Mouse (Mus musculus): ENCODE measurements around the gene Gpr141. TPM values are rescaled to one million over a fixed set of nuclear protein-coding genes. Genes with fewer than 3 reads are reported as not detected.
"Not testable (repeated sequence)": the region's sequence is repeated elsewhere in the genome, so short reads cannot be mapped to it uniquely, and the experiment has no call there.

Gpr141 gene
- polyA plus RNA-seq, 1 experiment, result 0.05 TPM

DNA sequence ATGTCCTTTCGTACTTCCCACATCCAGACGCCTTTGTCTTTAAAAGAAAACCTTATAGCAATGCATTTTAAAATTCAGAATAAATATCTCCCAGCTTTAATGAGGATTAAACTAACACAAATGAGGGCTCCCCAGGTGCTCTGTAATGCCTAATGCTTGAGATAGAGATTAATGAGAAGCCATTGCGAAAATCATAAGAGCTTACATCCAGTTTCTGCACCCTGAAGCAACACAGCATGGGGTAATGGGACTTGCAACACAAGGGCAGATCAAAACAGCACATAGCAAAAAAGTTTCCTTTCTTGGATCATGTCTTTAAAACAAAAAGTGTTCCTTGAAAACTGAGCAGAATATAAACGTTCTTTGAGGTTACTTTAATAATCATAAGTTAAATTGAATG is 30.3 kb downstream of the Gpr141 start:
- WGBS, result 79% methylated on average over 4 of the region's 4 CpGs
- Histone ChIP-seq H3K4me3 (ENCODE audit: low read depth, low read length) (no peak overlapping the region), H3K4me1 (ENCODE audit: control insufficient read depth, insufficient read depth, insufficient read length, low read length) (no peaks in the 10 kb centered on the region), H3K27me3 (ENCODE audit: control insufficient read depth, insufficient read depth, low read length) (no peaks in the 10 kb centered on the region), H3K36me3 (ENCODE audit: control insufficient read depth, insufficient read depth, low read length) (no peaks in the 10 kb centered on the region), H3K27ac (ENCODE audit: insufficient read depth, low read depth, low read length) (no peak overlapping the region)
- no peak for TF ChIP-seq CTCF (IDR thresholded peaks at IDR 0.05; ENCODE audit: extremely low read depth, insufficient read length, insufficient replicate concordance, low read depth, low read length)
- TF ChIP-seq POLR2A (IDR thresholded peaks at IDR 0.05; ENCODE audit: low read depth, low read length), result no peak

DNA sequence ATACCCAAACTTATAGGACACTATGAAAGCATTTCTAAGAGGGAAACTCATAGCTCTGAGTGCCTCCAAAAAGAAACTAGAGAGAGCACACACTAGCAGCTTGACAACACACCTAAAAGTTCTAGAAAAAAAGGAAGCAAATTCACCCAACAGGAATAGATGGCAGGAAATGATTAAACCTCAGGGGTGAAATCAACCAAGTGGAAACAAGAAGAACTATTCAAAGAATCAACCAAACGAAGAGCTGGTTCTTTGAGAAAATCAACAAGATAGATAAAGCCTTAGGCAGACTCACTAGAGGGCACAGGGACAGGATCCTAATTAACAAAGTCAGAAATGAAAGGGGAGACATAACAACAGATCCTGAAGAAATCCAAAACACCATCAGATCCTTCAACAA is 36.1 kb downstream of the Gpr141 start:
- H3K4me1 ChIP-seq (ENCODE audit: control insufficient read depth, insufficient read depth, insufficient read length, low read length); H3K27me3 ChIP-seq (ENCODE audit: control insufficient read depth, insufficient read depth, low read length); H3K4me3 ChIP-seq (ENCODE audit: low read depth, low read length); H3K36me3 ChIP-seq (ENCODE audit: control insufficient read depth, insufficient read depth, low read length); H3K27ac ChIP-seq (ENCODE audit: insufficient read depth, low read depth, low read length): not testable (repeated sequence)
- 47% methylated on average over 1 of the region's 1 CpGs for WGBS

DNA sequence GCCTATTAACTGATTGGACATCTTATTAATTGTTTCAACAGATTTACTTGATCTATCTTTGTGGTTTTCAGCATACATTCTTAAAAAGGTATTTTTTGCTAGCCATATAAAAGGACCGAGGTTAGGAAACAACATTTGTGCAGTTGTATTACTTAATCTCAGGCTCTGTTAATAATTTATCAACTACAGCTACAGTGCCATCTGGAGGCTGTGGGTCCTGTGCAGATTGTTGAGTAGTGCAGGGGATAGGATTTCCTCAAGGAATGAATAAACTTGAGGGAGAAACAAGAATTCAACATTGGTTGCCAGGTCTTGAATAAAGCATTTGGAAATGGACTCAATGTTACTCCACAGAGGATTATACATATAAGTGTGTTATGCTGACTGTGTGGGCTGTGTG is 53.9 kb downstream of the Gpr141 start:
- H3K27ac ChIP-seq (ENCODE audit: insufficient read depth, low read depth, low read length), result no peak overlapping the region
- H3K4me1 ChIP-seq (ENCODE audit: control insufficient read depth, insufficient read depth, insufficient read length, low read length), result no peaks in the 10 kb centered on the region
- no peaks in the 10 kb centered on the region for H3K27me3 ChIP-seq (ENCODE audit: control insufficient read depth, insufficient read depth, low read length)
- TF ChIP-seq CTCF (IDR thresholded peaks at IDR 0.05; ENCODE audit: extremely low read depth, insufficient read length, insufficient replicate concordance, low read depth, low read length) (no peak), POLR2A (IDR thresholded peaks at IDR 0.05; ENCODE audit: low read depth, low read length) (no peak)
- WGBS, result 16% methylated on average over 1 of the region's 1 CpGs
- H3K4me3 ChIP-seq (ENCODE audit: low read depth, low read length), result no peak overlapping the region
- no peaks in the 10 kb centered on the region for H3K36me3 ChIP-seq (ENCODE audit: control insufficient read depth, insufficient read depth, low read length)

DNA sequence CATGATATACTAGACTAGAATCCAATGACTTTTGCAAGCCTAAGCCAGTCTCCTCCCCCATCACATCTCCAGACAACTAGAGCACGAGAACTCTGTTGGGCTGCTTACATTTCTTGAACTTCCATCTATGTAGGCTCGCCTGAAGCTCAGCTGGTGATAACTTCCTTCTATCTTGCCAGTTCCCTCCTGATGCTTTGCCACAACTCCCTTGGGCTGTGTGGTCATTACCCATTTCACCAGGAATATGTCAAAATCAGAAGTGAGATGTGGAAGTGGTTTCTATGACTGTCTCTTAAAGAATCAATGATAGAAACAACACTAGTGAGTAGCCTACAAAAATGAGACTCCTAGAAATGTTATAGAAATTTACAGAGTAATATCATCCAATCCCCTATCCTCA is 56.9 kb downstream of the Gpr141 start:
- TF ChIP-seq POLR2A (IDR thresholded peaks at IDR 0.05; ENCODE audit: low read depth, low read length), result no peak
- TF ChIP-seq CTCF (IDR thresholded peaks at IDR 0.05; ENCODE audit: extremely low read depth, insufficient read length, insufficient replicate concordance, low read depth, low read length), result no peak
- 64% methylated on average over 2 of the region's 2 CpGs for WGBS

DNA sequence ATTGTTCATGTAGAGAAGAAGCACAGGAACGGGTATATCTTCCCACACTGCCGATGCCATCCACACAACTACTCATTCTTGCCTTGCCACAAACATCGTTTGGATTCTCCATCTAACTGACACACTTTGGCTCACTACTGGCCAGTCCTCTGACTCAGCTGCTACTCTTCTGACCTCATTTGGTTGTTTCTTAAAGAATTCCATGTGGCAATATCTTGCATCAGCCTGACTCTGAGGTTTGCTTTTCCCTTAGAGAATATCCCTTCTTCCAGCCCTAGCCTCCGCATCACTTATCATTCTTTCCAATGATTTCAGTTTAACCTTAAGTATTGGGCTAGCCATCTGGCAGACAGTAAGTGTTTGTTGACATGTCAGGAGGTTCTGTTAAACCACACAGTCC is 59.8 kb downstream of the Gpr141 start:
- no peak overlapping the region for H3K4me3 ChIP-seq (ENCODE audit: low read depth, low read length)
- H3K27ac ChIP-seq (ENCODE audit: insufficient read depth, low read depth, low read length), result no peak overlapping the region
- no peaks in the 10 kb centered on the region for H3K4me1 ChIP-seq (ENCODE audit: control insufficient read depth, insufficient read depth, insufficient read length, low read length)
- 82% methylated on average over 4 of the region's 4 CpGs for WGBS
- no peaks in the 10 kb centered on the region for H3K36me3 ChIP-seq (ENCODE audit: control insufficient read depth, insufficient read depth, low read length)
- no peaks in the 10 kb centered on the region for H3K27me3 ChIP-seq (ENCODE audit: control insufficient read depth, insufficient read depth, low read length)
- TF ChIP-seq POLR2A (IDR thresholded peaks at IDR 0.05; ENCODE audit: low read depth, low read length) (no peak), CTCF (IDR thresholded peaks at IDR 0.05; ENCODE audit: extremely low read depth, insufficient read length, insufficient replicate concordance, low read depth, low read length) (no peak)

More for the DNA sequence above, 56.9 kb downstream of the Gpr141 start:
- no peaks in the 10 kb centered on the region for H3K27me3 ChIP-seq (ENCODE audit: control insufficient read depth, insufficient read depth, low read length)
- H3K4me3 ChIP-seq (ENCODE audit: low read depth, low read length), result no peak overlapping the region
- no peaks in the 10 kb centered on the region for H3K4me1 ChIP-seq (ENCODE audit: control insufficient read depth, insufficient read depth, insufficient read length, low read length)
- no peaks in the 10 kb centered on the region for H3K36me3 ChIP-seq (ENCODE audit: control insufficient read depth, insufficient read depth, low read length)
- no peak overlapping the region for H3K27ac ChIP-seq (ENCODE audit: insufficient read depth, low read depth, low read length)

DNA sequence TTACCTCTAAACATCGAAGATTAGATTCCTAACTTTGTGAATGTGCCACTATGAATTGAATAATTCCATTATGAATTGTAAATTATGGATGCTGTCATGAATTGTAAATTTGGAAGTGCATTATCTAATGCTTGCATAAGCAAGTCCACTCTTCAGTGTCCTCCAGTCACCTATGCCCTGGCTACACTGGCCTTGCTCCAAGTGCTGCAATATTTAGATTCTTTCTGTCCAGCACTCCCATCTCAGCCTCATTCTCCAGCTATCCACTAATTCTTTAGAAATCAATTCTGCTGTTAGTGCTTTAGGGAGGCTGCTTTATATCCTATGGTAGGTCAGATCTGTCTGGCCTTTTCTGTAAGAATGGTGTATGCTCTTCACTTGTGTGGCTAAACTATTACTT is 60.8 kb downstream of the Gpr141 start:
- no peak for TF ChIP-seq CTCF (IDR thresholded peaks at IDR 0.05; ENCODE audit: extremely low read depth, insufficient read length, insufficient replicate concordance, low read depth, low read length)
- no peak for TF ChIP-seq POLR2A (IDR thresholded peaks at IDR 0.05; ENCODE audit: low read depth, low read length)
- Histone ChIP-seq H3K4me1 (ENCODE audit: control insufficient read depth, insufficient read depth, insufficient read length, low read length) (no peaks in the 10 kb centered on the region), H3K27ac (ENCODE audit: insufficient read depth, low read depth, low read length) (no peak overlapping the region), H3K4me3 (ENCODE audit: low read depth, low read length) (no peak overlapping the region), H3K27me3 (ENCODE audit: control insufficient read depth, insufficient read depth, low read length) (no peaks in the 10 kb centered on the region), H3K36me3 (ENCODE audit: control insufficient read depth, insufficient read depth, low read length) (no peaks in the 10 kb centered on the region)
- 92% methylated on average over 1 of the region's 1 CpGs for WGBS

DNA sequence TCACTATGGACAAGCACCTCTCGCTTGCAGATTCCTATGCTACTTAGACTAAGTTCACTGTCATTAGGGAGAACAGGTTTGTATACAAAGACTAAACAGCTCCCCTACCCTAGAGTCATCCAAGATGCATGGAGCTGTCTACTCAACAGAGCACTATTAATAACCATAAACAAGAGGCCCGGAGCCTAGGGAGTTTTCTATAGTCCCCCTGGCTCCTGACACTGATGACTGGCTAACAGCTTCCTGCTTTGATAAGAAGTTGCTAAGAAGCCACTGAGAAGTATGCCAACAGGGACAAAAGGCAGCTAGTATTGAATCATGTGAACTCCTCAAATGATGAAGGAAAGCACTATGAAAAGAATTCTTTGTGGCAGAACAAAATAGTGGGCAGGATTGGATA is 78.3 kb downstream of the Gpr141 start:
- Histone ChIP-seq H3K27me3 (ENCODE audit: control insufficient read depth, insufficient read depth, low read length) (no peaks in the 10 kb centered on the region), H3K27ac (ENCODE audit: insufficient read depth, low read depth, low read length) (no peak overlapping the region), H3K36me3 (ENCODE audit: control insufficient read depth, insufficient read depth, low read length) (no peaks in the 10 kb centered on the region), H3K4me1 (ENCODE audit: control insufficient read depth, insufficient read depth, insufficient read length, low read length) (no peaks in the 10 kb centered on the region), H3K4me3 (ENCODE audit: low read depth, low read length) (no peak overlapping the region)
- no peak for TF ChIP-seq CTCF (IDR thresholded peaks at IDR 0.05; ENCODE audit: extremely low read depth, insufficient read length, insufficient replicate concordance, low read depth, low read length)
- no peak for TF ChIP-seq POLR2A (IDR thresholded peaks at IDR 0.05; ENCODE audit: low read depth, low read length)
- WGBS, result 34% methylated on average over 2 of the region's 2 CpGs

DNA sequence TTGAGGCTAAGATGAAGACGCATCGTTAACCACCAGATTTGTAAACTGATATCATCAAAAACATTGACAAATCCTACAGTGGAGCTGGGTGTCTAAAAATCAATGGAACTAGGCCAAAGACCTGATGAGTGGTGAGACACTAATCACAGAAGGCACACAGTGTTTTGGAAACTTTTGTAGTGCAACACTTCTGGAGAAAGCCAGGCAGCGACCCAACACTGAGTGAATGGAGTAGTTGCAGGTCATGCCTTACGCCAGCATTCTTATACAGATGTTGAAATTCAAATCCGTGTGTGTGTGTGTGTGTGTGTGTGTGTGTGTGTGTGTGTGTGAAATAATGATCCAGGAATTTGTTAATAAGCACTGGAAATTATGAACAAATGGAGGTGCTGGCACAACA is 79.5 kb downstream of the Gpr141 start:
- TF ChIP-seq POLR2A (IDR thresholded peaks at IDR 0.05; ENCODE audit: low read depth, low read length) (no peak), CTCF (IDR thresholded peaks at IDR 0.05; ENCODE audit: extremely low read depth, insufficient read length, insufficient replicate concordance, low read depth, low read length) (no peak)
- H3K27ac ChIP-seq (ENCODE audit: insufficient read depth, low read depth, low read length), result no peak overlapping the region
- 90% methylated on average over 5 of the region's 5 CpGs for WGBS

More for the DNA sequence above, 79.5 kb downstream of the Gpr141 start:
- Histone ChIP-seq H3K4me3 (ENCODE audit: low read depth, low read length) (no peak overlapping the region), H3K27me3 (ENCODE audit: control insufficient read depth, insufficient read depth, low read length) (no peaks in the 10 kb centered on the region), H3K36me3 (ENCODE audit: control insufficient read depth, insufficient read depth, low read length) (no peaks in the 10 kb centered on the region), H3K4me1 (ENCODE audit: control insufficient read depth, insufficient read depth, insufficient read length, low read length) (no peaks in the 10 kb centered on the region)
